Mouse (Mus musculus): ENCODE measurements around the gene Hsf2bp. TPM values are rescaled to one million over a fixed set of nuclear protein-coding genes. Genes with fewer than 3 reads are reported as not detected.

Gene Hsf2bp
- polyA plus RNA-seq, 1 experiment from 2014 or later: 0.69 TPM

DNA sequence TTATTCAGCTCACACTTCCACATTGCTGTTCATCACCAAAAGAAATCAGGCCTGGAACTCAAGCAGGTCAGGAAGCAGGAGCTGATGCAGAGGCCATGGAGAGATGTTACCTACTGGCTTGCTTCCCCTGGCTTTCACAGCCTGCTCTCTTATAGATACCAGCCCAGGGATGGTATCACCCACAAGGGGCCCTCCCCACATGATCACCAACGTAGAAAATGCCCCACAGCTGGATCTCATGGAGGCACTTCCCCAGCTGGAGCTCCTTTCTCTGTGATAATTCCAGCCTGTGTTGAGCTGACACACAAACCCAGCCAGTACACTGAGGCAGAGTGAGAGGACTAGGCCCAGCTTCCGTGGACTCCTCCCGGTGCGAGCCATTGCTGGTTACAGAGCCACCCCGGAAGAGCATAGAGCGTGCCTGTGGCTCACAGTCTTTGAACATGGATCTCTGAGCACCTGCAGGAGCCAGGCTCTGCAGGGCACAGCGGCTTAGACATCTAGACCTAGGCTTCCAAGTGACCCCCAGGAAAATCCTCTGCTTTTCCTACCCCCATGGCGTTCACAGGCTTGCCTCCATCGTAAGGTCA lies 130.9 kb downstream of the Hsf2bp start:
- DNase-seq (ENCODE audit: low spot score): no peak
- H3K9ac ChIP-seq (ENCODE audit: low read length): no peak overlapping the region
- no peak overlapping the region for H3K4me2 ChIP-seq (ENCODE audit: low read depth)
- H3K27ac ChIP-seq (ENCODE audit: low read depth, low read length): no peak overlapping the region
- no peaks in the 10 kb centered on the region for H3K36me3 ChIP-seq (ENCODE audit: control insufficient read depth, insufficient read depth, low read length)
- H3K27me3 ChIP-seq (ENCODE audit: control insufficient read depth, insufficient read depth, low read length): no peaks in the 10 kb centered on the region
- WGBS: 86% methylated on average over 9 of the region's 9 CpGs
- ATAC-seq (ENCODE audit: insufficient read depth, low FRiP score, low TSS enrichment): no peak
- no peak overlapping the region for H3K4me3 ChIP-seq (ENCODE audit: low read depth, low read length)
- H3K9me3 ChIP-seq (ENCODE audit: control insufficient read depth, low read length): no peaks in the 10 kb centered on the region
- H3K4me1 ChIP-seq (ENCODE audit: control insufficient read depth, insufficient read depth, low read length): no peaks in the 10 kb centered on the region

DNA sequence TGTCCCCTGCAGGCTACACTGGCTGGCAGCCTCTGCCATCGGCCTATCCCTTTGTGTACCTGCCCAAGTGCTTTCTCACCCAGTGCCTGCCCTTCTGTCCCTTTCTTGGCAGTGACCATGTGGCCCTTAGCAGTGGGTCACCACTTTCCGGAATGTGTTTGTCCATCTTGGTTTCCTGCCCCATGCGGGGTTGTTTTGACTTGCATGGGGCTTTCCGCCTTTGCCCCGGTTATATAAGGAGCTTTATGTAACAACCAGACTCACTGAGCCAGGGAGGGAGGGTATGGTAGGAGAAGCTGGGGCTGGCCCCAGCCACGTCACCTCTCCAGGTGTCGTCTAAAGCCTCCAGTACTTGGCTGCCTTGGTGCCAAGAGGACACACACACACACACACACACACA lies 132.1 kb downstream of the Hsf2bp start:
- Histone ChIP-seq H3K4me2 (ENCODE audit: low read depth) (no peak overlapping the region), H3K9ac (ENCODE audit: low read length) (no peak overlapping the region), H3K4me1 (ENCODE audit: control insufficient read depth, insufficient read depth, low read length) (no peaks in the 10 kb centered on the region), H3K27ac (ENCODE audit: low read depth, low read length) (no peak overlapping the region), H3K27me3 (ENCODE audit: control insufficient read depth, insufficient read depth, low read length) (no peaks in the 10 kb centered on the region), H3K4me3 (ENCODE audit: low read depth, low read length) (no peak overlapping the region), H3K36me3 (ENCODE audit: control insufficient read depth, insufficient read depth, low read length) (no peaks in the 10 kb centered on the region), H3K9me3 (ENCODE audit: control insufficient read depth, low read length) (no peaks in the 10 kb centered on the region)
- ATAC-seq (ENCODE audit: insufficient read depth, low FRiP score, low TSS enrichment): no peak
- DNase-seq (ENCODE audit: low spot score): no peak
- 85% methylated on average over 7 of the region's 7 CpGs for WGBS

DNA sequence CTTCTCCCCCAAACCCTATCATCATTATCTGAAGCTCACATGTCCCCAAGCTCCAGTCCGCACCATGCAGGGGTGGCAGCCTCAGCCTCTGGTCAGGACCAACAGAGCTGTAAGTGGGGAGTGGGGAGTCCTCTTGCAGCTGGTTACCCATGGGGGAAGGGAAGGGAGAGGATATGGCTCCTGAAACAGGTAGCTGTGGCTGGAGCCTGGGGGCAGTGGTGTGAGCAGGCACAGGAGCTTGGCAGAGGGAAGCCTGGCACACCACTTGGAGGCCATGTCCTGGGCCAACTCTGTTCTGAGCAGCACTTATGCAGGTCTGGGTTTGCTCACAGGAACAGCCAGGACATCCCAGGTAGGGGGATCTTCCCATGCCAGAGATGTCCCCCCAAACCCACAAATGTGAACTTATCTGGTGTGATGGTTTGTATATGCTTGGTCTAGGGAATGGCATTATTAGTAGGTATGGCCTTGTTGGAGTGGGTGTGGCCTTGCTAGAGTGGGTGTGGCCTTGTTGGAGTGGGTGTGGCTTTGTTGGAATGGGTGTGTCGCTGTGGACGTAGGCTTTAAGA lies 133.4 kb downstream of the Hsf2bp start:
- Histone ChIP-seq H3K9ac (ENCODE audit: low read length) (no peak overlapping the region), H3K9me3 (ENCODE audit: control insufficient read depth, low read length) (no peaks in the 10 kb centered on the region), H3K27ac (ENCODE audit: low read depth, low read length) (no peak overlapping the region), H3K27me3 (ENCODE audit: control insufficient read depth, insufficient read depth, low read length) (no peaks in the 10 kb centered on the region), H3K4me3 (ENCODE audit: low read depth, low read length) (no peak overlapping the region), H3K36me3 (ENCODE audit: control insufficient read depth, insufficient read depth, low read length) (no peaks in the 10 kb centered on the region), H3K4me1 (ENCODE audit: control insufficient read depth, insufficient read depth, low read length) (no peaks in the 10 kb centered on the region), H3K4me2 (ENCODE audit: low read depth) (no peak overlapping the region)
- WGBS: 78% methylated on average over 3 of the region's 3 CpGs
- ATAC-seq (ENCODE audit: insufficient read depth, low FRiP score, low TSS enrichment) (no peak), DNase-seq (ENCODE audit: low spot score) (no peak)

DNA sequence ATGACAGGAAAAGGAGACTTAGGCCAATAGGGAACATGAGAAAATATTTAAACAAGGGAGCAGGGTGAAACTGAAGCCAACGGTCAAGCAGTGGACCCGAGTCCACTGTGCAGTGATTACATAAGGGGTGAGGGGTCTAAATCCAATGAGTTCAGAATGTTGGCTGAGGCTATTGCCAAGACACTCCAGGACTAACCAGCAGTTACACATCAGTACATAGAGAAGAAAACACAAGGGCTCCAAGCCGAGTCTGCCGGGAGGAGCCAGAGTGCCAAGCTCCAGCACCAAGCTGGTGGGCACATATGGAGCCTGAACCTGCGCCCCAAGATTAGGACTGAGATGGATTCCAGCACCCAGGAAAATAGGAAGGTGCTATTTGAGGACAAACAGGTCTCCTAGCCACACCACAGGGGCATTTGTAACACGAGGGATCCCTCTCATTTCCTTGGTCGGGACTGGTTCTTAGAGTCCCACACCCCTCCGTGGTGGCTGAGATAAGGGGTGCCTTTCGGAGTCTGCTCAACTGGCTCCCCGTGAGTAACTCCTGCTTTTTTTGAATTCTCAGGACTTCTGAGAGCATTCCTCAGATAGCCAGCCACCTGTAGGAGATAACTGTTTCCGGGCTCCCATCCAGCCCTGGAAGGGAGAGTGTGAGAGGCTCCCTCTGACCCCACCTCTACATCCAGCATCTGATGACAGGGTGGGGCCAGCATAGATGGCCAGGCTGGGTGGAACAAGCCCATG lies 134.5 kb downstream of the Hsf2bp start:
- Histone ChIP-seq H3K27ac (ENCODE audit: low read depth, low read length) (no peak overlapping the region), H3K4me2 (ENCODE audit: low read depth) (no peak overlapping the region), H3K27me3 (ENCODE audit: control insufficient read depth, insufficient read depth, low read length) (no peaks in the 10 kb centered on the region), H3K9ac (ENCODE audit: low read length) (no peak overlapping the region), H3K4me3 (ENCODE audit: low read depth, low read length) (no peak overlapping the region), H3K36me3 (ENCODE audit: control insufficient read depth, insufficient read depth, low read length) (no peaks in the 10 kb centered on the region), H3K4me1 (ENCODE audit: control insufficient read depth, insufficient read depth, low read length) (no peaks in the 10 kb centered on the region), H3K9me3 (ENCODE audit: control insufficient read depth, low read length) (no peaks in the 10 kb centered on the region)
- ATAC-seq (ENCODE audit: insufficient read depth, low FRiP score, low TSS enrichment) (no peak), DNase-seq (ENCODE audit: low spot score) (no peak)
- 82% methylated on average over 11 of the region's 11 CpGs for WGBS

DNA sequence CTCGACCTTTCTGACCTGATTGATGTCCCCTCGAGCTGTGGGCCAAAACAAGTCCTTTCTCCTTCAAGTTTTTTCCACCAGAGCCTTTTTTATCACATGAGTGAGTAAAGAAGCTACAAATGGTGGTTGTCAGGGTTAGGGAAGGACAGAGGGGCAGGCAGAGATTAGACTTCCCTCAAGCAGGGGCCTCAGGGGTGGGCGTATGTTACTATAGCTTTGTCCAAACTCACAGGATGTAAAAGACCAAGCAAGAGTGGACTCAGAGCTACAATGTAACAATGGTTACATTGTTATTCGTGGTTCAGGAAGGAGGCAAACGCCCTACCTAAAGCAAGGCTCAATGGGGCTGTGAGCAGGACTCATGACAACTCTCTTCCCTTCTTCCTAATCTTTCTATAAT lies 137.2 kb downstream of the Hsf2bp start:
- H3K4me2 ChIP-seq (ENCODE audit: low read depth): no peak overlapping the region
- H3K4me3 ChIP-seq (ENCODE audit: low read depth, low read length): no peak overlapping the region
- DNase-seq (ENCODE audit: low spot score): no peak
- no peak for ATAC-seq (ENCODE audit: insufficient read depth, low FRiP score, low TSS enrichment)
- H3K9me3 ChIP-seq (ENCODE audit: control insufficient read depth, low read length): no peaks in the 10 kb centered on the region
- H3K9ac ChIP-seq (ENCODE audit: low read length): no peak overlapping the region
- 69% methylated on average over 5 of the region's 5 CpGs for WGBS
- no peak overlapping the region for H3K27ac ChIP-seq (ENCODE audit: low read depth, low read length)
- no peaks in the 10 kb centered on the region for H3K4me1 ChIP-seq (ENCODE audit: control insufficient read depth, insufficient read depth, low read length)
- no peaks in the 10 kb centered on the region for H3K27me3 ChIP-seq (ENCODE audit: control insufficient read depth, insufficient read depth, low read length)
- no peaks in the 10 kb centered on the region for H3K36me3 ChIP-seq (ENCODE audit: control insufficient read depth, insufficient read depth, low read length)

- H3K4me1 ChIP-seq (ENCODE audit: control insufficient read depth, insufficient read depth, low read length): peaks cover 5% of the 10 kb centered on the region; the same call in 1 of the 2 replicates
- no peaks in the 10 kb centered on the region for H3K27me3 ChIP-seq (ENCODE audit: control insufficient read depth, insufficient read depth, low read length)
- no peak overlapping the region for H3K4me3 ChIP-seq (ENCODE audit: low read depth, low read length)
- no peak overlapping the region for H3K27ac ChIP-seq (ENCODE audit: low read depth, low read length)
- H3K9me3 ChIP-seq (ENCODE audit: control insufficient read depth, low read length): no peaks in the 10 kb centered on the region
- H3K4me2 ChIP-seq (ENCODE audit: low read depth): no peak overlapping the region
- ATAC-seq (ENCODE audit: insufficient read depth, low FRiP score, low TSS enrichment): no peak
- WGBS: 84% methylated on average over 4 of the region's 4 CpGs
- H3K9ac ChIP-seq (ENCODE audit: low read length): no peak overlapping the region
- DNase-seq (ENCODE audit: low spot score): no peak
- H3K36me3 ChIP-seq (ENCODE audit: control insufficient read depth, insufficient read depth, low read length): no peaks in the 10 kb centered on the region
These were observed 138.9 kb downstream of the Hsf2bp start for GRCm38 (mm10) chr17:31897186-31897793.

DNA sequence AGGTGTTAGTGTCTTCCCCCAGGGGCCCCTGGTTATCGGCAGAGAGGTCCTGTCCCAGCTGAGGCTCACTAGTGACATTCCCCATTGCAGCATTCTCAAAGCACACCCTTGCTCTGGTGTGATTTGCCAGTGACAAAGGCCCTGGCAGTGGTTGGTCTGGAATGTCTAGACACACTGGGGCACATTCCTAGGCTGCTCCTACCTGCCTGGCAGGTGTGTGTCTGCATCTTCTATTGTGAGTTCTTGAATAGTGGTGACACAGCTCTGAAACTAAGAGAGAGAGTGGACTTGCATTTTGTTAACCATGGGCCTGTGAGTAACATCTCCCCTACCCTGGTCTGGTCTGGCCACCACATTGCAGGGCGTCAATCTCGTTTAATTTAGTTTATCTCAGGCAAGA lies 139.4 kb downstream of the Hsf2bp start:
- Histone ChIP-seq H3K4me2 (ENCODE audit: low read depth) (no peak overlapping the region), H3K27ac (ENCODE audit: low read depth, low read length) (no peak overlapping the region), H3K4me1 (ENCODE audit: control insufficient read depth, insufficient read depth, low read length) (peaks cover 5% of the 10 kb centered on the region; the same call in 1 of the 2 replicates), H3K36me3 (ENCODE audit: control insufficient read depth, insufficient read depth, low read length) (no peaks in the 10 kb centered on the region), H3K4me3 (ENCODE audit: low read depth, low read length) (no peak overlapping the region), H3K9ac (ENCODE audit: low read length) (no peak overlapping the region), H3K27me3 (ENCODE audit: control insufficient read depth, insufficient read depth, low read length) (no peaks in the 10 kb centered on the region), H3K9me3 (ENCODE audit: control insufficient read depth, low read length) (no peaks in the 10 kb centered on the region)
- DNase-seq (ENCODE audit: low spot score) (no peak), ATAC-seq (ENCODE audit: insufficient read depth, low FRiP score, low TSS enrichment) (no peak)
- 81% methylated on average over 3 of the region's 3 CpGs for WGBS

- H3K9ac ChIP-seq (ENCODE audit: low read length): no peak overlapping the region
- peaks cover 5% of the 10 kb centered on the region; the same call in 1 of the 2 replicates for H3K4me1 ChIP-seq (ENCODE audit: control insufficient read depth, insufficient read depth, low read length)
- no peaks in the 10 kb centered on the region for H3K36me3 ChIP-seq (ENCODE audit: control insufficient read depth, insufficient read depth, low read length)
- no peak for ATAC-seq (ENCODE audit: insufficient read depth, low FRiP score, low TSS enrichment)
- H3K27ac ChIP-seq (ENCODE audit: low read depth, low read length): no peak overlapping the region
- H3K9me3 ChIP-seq (ENCODE audit: control insufficient read depth, low read length): no peaks in the 10 kb centered on the region
- no peaks in the 10 kb centered on the region for H3K27me3 ChIP-seq (ENCODE audit: control insufficient read depth, insufficient read depth, low read length)
- DNase-seq (ENCODE audit: low spot score): no peak
- H3K4me2 ChIP-seq (ENCODE audit: low read depth): no peak overlapping the region
- no peak overlapping the region for H3K4me3 ChIP-seq (ENCODE audit: low read depth, low read length)
- 94% methylated on average over 7 of the region's 7 CpGs for WGBS
These were observed 139.8 kb downstream of the Hsf2bp start for GRCm38 (mm10) chr17:31896311-31896710.

All from neural tube, embryonic 11.5 days (tissue).